Mouse (Mus musculus) limb, embryonic 10.5 days (tissue): Measurements from ENCODE around the gene Oas1g. TPM values are rescaled to one million over a fixed set of nuclear protein-coding genes. Genes with fewer than 3 reads are reported as not detected.
"Not testable (repeated sequence)": the region's sequence is repeated elsewhere in the genome, so short reads cannot be mapped to it uniquely, and the experiment has no call there.

Source experiments
- DNase-seq: peaks from one replicate; pipeline ENCODE4 v3.0.0-alpha.2; 2017; ENCODE audit warnings: low spot score
- H3K27ac ChIP-seq: fragments of 300-500 bp; sonication (generic); 2 replicates; pipeline ENCODE4 v1.5.1; 2016; ENCODE audit warnings: mild to moderate bottlenecking
- H3K27me3 ChIP-seq: fragments of 300-500 bp; sonication (generic); 2 replicates; pipeline ENCODE4 v1.6.1; 2016; ENCODE audit warnings: low read depth, mild to moderate bottlenecking; ENCODE audit not compliant: poor library complexity, severe bottlenecking
- H3K36me3 ChIP-seq: fragments of 300-500 bp; sonication (generic); 2 replicates; pipeline ENCODE4 v1.6.1; 2016; ENCODE audit warnings: mild to moderate bottlenecking, moderate library complexity
- H3K4me1 ChIP-seq: fragments of 300-500 bp; sonication (generic); 2 replicates; pipeline ENCODE4 v1.6.1; 2016
- H3K4me3 ChIP-seq: fragments of 300-500 bp; sonication (generic); 2 replicates; pipeline ENCODE4 v1.5.1; 2016; ENCODE audit warnings: mild to moderate bottlenecking, moderate library complexity
- H3K9me3 ChIP-seq: fragments of 300-500 bp; sonication (generic); replicated peaks from 2 replicates; pipeline ENCODE4 v1.6.1; 2016; ENCODE audit warnings: mild to moderate bottlenecking
- WGBS: fragments of 180-500 bp; shearing (Covaris S2); methylation state at CpG from one replicate; pipeline ENCODE4 v1.1.7; 2016; 5-methylcytosine and 5-hydroxymethylcytosine counted together
- polyA plus RNA-seq: library from polyadenylated mRNA; unstranded; fragments of >200 nt; fragmentation: Nextera tagmentation; extraction: Ambion mirVana; gene quantifications from 2 replicates; pipeline ENCODE4 v1.2.1, GENCODE M21; 2016

Gene Oas1g
- polyA plus RNA-seq, 1 experiment from 2014 or later: 0.19 TPM

DNA sequence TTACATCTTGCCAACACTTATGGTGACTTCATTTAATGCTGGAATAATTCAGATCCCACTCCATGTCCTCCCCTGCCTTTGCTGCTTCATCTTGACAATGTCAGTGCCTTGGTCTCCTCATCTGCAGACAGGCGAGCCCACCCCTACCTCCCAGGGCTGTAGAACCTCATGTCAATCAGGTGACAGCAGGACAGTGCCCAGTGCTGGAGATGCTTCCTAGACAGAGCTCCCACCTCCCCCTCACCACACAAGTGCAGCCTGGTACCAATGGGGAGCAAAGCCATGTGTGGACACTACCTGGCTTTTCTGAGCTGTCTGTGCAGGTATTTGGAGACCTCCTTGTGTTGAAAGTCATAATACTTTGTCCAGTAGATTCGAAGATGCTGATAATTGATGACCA lies 8.6 kb downstream of the Oas1g start:
- H3K9me3 ChIP-seq, H3K4me3 ChIP-seq, H3K27me3 ChIP-seq, H3K36me3 ChIP-seq, DNase-seq, H3K27ac ChIP-seq, H3K4me1 ChIP-seq: not testable (repeated sequence)
- WGBS: 62% methylated on average over 2 of the region's 2 CpGs

- H3K27ac ChIP-seq, H3K4me1 ChIP-seq, DNase-seq, H3K36me3 ChIP-seq, H3K9me3 ChIP-seq, H3K27me3 ChIP-seq, H3K4me3 ChIP-seq: not testable (repeated sequence)
- 84% methylated on average over 2 of the region's 2 CpGs for WGBS
These were observed 10.0 kb downstream of the Oas1g start for GRCm38 (mm10) chr5:120877407-120877806.

GRCm38 (mm10) chr5:120876839-120877238 lies 10.6 kb downstream of the Oas1g start:
- 81% methylated on average over 2 of the region's 3 CpGs for WGBS
- not testable (repeated sequence) for H3K4me3 ChIP-seq, DNase-seq, H3K9me3 ChIP-seq, H3K4me1 ChIP-seq, H3K27me3 ChIP-seq, H3K27ac ChIP-seq, H3K36me3 ChIP-seq

GRCm38 (mm10) chr5:120871469-120871868 lies 15.9 kb downstream of the Oas1g start:
- 68% methylated on average over 2 of the region's 2 CpGs for WGBS
- Histone ChIP-seq H3K27me3 (no peaks in the 10 kb centered on the region), H3K4me3 (no peak overlapping the region), H3K4me1 (no peaks in the 10 kb centered on the region), H3K27ac (no peak overlapping the region), H3K36me3 (no peaks in the 10 kb centered on the region), H3K9me3 (no peaks in the 10 kb centered on the region)
- DNase-seq: no peak

DNA sequence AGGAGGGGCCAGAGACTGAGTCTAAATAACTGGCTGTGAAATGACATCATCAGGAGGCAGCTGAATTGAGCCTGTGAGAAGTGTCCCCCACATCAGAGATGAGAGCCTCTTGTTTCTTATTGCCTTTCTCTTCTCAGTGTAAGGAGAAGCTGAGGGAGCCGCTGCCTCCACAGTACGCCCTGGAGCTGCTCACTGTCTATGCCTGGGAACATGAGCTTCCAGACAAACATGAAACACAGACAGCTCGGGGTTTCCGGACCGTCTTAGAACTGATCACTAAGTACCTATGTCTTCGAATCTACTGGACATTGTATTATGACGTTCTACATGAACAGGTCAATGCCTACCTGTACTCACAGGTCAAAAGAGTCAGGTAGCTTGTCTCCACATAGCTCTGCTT lies 16.6 kb downstream of the Oas1g start:
- H3K27me3 ChIP-seq: no peaks in the 10 kb centered on the region
- H3K27ac ChIP-seq: no peak overlapping the region
- no peak for DNase-seq
- no peaks in the 10 kb centered on the region for H3K4me1 ChIP-seq
- H3K9me3 ChIP-seq: no peaks in the 10 kb centered on the region
- H3K36me3 ChIP-seq: no peaks in the 10 kb centered on the region
- WGBS: 86% methylated on average over 7 of the region's 7 CpGs
- H3K4me3 ChIP-seq: no peak overlapping the region

DNA sequence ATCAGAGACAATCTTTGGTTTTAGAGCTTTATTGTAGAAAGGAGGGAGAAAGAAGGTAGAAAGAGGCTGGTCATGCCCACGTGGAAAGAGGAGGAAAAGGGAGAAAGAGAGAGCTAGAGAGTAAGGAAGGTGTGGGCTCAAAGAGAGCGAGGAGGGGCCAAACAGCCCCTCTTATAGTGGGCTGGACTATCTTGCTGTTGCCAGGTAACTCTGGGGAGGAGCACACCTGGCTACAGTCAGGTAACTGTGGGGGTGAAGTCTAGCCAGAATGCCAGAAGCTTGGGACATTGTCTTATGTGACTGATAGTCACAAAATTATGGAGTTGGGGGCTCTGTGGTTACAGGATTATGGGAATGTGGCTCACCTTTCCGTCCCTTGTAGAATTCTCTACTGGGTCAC lies 17.3 kb downstream of the Oas1g start:
- H3K36me3 ChIP-seq: no peaks in the 10 kb centered on the region
- H3K27ac ChIP-seq: no peak overlapping the region
- H3K9me3 ChIP-seq: no peaks in the 10 kb centered on the region
- H3K4me3 ChIP-seq: no peak overlapping the region
- no peaks in the 10 kb centered on the region for H3K27me3 ChIP-seq
- 75% methylated on average over 3 of the region's 3 CpGs for whole genome bisulfite sequencing
- no peaks in the 10 kb centered on the region for H3K4me1 ChIP-seq
- no peak for DNase-seq

- no peaks in the 10 kb centered on the region for H3K4me1 ChIP-seq
- no peaks in the 10 kb centered on the region for H3K9me3 ChIP-seq
- WGBS: 91% methylated on average over 7 of the region's 7 CpGs
- no peak overlapping the region for H3K27ac ChIP-seq
- no peaks in the 10 kb centered on the region for H3K36me3 ChIP-seq
- DNase-seq: no peak
- H3K4me3 ChIP-seq: no peak overlapping the region
- H3K27me3 ChIP-seq: no peaks in the 10 kb centered on the region
These were observed 17.9 kb downstream of the Oas1g start for GRCm38 (mm10) chr5:120869436-120870015.

DNA sequence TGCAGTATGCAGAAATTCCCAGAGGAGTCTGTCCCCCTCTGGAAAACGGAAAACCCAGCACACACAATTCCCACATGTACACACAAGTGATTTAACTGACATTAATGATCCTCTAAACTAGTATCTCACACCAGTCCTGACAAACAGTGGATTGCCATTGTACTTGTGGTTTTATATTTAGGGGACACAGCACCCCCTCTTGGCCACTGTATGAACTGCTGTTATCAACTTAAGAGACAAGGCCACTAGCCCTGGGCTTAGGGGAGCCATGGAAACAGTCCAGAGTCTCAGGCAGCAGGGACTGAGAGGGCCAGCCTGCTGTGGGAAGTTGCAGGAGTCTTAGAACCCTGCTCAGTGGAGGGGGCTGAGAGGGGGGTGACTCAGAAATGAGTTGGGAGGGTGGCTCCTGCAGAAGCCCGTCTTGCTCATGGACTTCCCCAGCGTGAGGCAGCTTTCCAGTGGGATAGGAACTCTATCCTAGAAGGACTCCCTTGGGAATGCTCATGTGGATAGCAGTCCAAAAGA lies 22.0 kb downstream of the Oas1g start:
- WGBS: 73% methylated on average over 3 of the region's 3 CpGs
- DNase-seq: no peak
- Histone ChIP-seq H3K27ac (no peak overlapping the region), H3K9me3 (no peaks in the 10 kb centered on the region), H3K4me3 (no peak overlapping the region), H3K36me3 (no peaks in the 10 kb centered on the region), H3K4me1 (no peaks in the 10 kb centered on the region), H3K27me3 (no peaks in the 10 kb centered on the region)

DNA sequence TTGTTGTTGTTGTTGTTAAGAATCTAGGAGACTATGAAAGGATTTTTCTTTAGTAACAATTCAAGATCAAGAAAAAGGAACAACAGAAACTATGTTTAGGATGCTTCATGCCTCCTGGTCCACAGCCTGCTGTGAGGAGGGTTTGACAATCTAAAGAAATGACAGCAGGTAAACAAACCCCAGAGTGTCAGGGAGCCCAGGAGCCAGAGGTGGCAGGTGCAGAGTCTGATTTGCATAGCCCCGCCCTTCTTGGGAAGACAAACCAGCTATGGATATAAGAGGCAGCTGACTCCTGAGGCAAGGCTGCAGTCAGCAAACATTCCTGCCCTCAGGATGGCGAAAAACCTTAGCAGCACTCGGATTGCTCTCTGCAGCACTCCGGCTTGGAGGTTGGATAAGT lies 26.3 kb downstream of the Oas1g start, which contains the start of gene Oas1h:
Gene Oas1h, plus strand, starts transcription at position 301 of the 400 bp plus-strand sequence.
- H3K9me3 ChIP-seq: no peaks in the 10 kb centered on the region
- no peak within 1 kb of the TSS for H3K27ac ChIP-seq
- DNase-seq: no peak
- 49% methylated on average over 4 of the region's 4 CpGs for WGBS
- no peaks in the 10 kb centered on the region for H3K27me3 ChIP-seq
- no peaks in the 10 kb centered on the region for H3K36me3 ChIP-seq
- no peaks in the 10 kb centered on the region for H3K4me1 ChIP-seq
- no peak within 1 kb of the TSS for H3K4me3 ChIP-seq

DNA sequence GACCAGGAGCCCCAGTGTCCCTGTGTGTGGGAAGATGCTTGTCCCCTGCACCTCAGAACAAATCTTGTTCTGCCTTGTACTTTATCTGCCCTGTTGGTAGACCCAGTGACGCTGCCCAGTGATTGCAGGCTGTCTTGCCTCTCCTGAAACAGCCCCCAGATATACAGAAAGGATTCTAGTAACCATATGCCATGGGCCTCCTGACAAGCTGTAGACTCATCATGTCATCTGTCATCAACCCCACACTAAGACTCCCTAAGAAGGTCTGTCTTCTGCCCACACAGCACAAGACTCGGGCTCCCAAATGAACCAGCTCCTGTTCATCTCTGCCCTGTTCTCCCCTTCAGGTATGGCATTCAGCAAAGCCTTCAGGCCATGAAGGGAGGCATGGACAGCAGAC lies 28.2 kb downstream of the Oas1g start:
- Histone ChIP-seq H3K4me1 (no peaks in the 10 kb centered on the region), H3K27me3 (no peaks in the 10 kb centered on the region), H3K4me3 (no peak overlapping the region), H3K36me3 (no peaks in the 10 kb centered on the region), H3K27ac (no peak overlapping the region), H3K9me3 (0 out of 2 replicates have a peak, but pooled peaks cover under 1% of the 10 kb centered on the region)
- no peak for DNase-seq
- WGBS: 81% methylated on average over 2 of the region's 2 CpGs

DNA sequence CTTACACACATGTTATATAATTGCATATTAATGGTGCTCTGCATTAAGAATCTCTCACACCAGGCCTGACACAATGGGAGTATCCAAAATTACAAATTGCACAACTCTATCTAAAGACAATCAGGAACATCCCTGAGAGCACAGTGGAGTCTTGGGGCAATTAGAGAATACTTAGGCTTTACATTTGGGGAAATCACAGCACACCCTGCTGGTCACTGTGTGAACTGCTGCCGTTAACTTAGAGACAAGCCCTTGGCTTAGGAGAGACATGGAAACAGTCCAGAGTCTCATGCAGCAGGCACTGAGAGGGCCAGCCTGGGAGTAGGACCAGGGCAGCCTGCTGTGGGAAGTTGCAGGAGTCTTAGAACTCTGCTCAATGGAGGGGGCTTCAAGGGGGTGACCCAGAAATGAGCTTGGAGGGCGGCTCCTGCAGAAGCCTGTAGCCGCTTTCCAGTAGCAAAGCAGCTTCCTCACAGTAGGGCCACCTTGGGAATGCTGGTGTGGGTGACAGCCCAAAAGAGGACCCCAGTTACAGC lies 37.7 kb downstream of the Oas1g start:
- H3K4me3 ChIP-seq: no peak overlapping the region
- 0 out of 2 replicates have a peak, but pooled peaks cover 1% of the 10 kb centered on the region for H3K9me3 ChIP-seq
- DNase-seq: peak; percentile 40
- WGBS: 65% methylated on average over 3 of the region's 3 CpGs
- H3K36me3 ChIP-seq: no peaks in the 10 kb centered on the region
- no peak overlapping the region for H3K27ac ChIP-seq
- no peaks in the 10 kb centered on the region for H3K4me1 ChIP-seq
- H3K27me3 ChIP-seq: no peaks in the 10 kb centered on the region

DNA sequence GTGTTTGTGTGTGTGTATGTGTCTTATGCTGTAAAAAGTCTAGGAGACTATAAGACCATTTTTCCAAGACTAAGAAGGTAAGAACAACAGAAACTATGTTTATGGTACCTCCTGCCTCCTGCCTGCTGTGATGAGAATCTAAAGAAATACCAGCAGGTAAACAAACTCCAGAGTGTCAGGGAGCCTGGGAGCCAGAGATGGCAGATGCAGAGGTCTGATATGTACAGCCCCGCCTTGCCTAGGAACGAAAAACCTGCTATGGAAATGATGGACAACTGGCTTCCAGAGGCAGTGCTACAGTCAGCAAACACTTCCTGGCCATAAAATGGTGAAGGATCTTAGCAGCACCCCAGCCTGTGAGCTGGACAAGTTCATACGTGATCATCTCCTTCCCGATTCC lies 40.3 kb downstream of the Oas1g start, which contains the start of gene Oas1f:
Gene Oas1f, plus strand, starts transcription at position 301 of the 400 bp plus-strand sequence.
- H3K4me1 ChIP-seq: no peaks in the 10 kb centered on the region
- H3K9me3 ChIP-seq: no peaks in the 10 kb centered on the region
- 86% methylated on average over 4 of the region's 4 CpGs for whole genome bisulfite sequencing
- no peaks in the 10 kb centered on the region for H3K27me3 ChIP-seq
- DNase-seq: no peak
- no peak within 1 kb of the TSS for H3K27ac ChIP-seq
- no peaks in the 10 kb centered on the region for H3K36me3 ChIP-seq
- no peak within 1 kb of the TSS for H3K4me3 ChIP-seq

DNA sequence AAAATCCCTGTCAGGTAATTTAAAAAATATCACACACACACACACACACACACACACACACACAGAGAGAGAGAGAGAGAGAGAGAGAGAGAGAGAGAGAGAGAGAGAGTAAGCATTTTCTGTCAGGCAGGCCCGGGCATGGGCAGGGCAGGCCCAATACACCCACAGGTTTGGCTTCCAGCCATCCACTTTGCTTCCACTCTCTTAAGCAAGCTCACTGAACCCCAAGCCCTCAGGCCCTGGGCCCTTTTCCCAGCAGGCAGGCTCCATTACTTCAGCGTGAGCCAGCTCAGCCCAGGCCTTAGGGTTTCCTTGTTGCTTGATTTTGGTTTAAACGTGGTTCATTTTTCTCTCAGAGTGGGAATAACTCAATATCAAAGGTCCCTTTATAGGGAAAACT lies 42.7 kb downstream of the Oas1g start:
- no peaks in the 10 kb centered on the region for H3K9me3 ChIP-seq
- 83% methylated on average over 3 of the region's 3 CpGs for WGBS
- no peak overlapping the region for H3K4me3 ChIP-seq
- no peak for DNase-seq
- no peak overlapping the region for H3K27ac ChIP-seq
- no peaks in the 10 kb centered on the region for H3K36me3 ChIP-seq
- H3K27me3 ChIP-seq: no peaks in the 10 kb centered on the region
- H3K4me1 ChIP-seq: no peaks in the 10 kb centered on the region
